Mouse (Mus musculus) lung, embryonic 14.5 days (tissue): ENCODE measurements at regions not wholly inside any gene's neighbourhood (a gene's known extent, or its start where the extent isn't known, plus 50 kb on each side); places are given as distances from the start of the nearest gene placed in this dataset.

Source experiments
- ATAC-seq: fragments of 200-750 bp; cut with Nextera tagmentation; 2 replicates; pipeline ENCODE4 v1.8.0; 2017; ENCODE audit warnings: mild to moderate bottlenecking, moderate TSS enrichment, moderate library complexity; ENCODE audit not compliant: insufficient read depth
- DNase-seq: peaks from one replicate; pipeline ENCODE4 v3.0.0-alpha.2; 2015
- H3K27ac ChIP-seq: fragments of 300-500 bp; sonication (generic); 2 replicates; pipeline ENCODE4 v1.5.1; 2014; ENCODE audit warnings: low read depth, mild to moderate bottlenecking, moderate library complexity
- H3K27me3 ChIP-seq: fragments of 300-500 bp; sonication (generic); 2 replicates; pipeline ENCODE4 v1.6.1; 2014; ENCODE audit warnings: low read length, control low read depth; ENCODE audit not compliant: insufficient read depth
- H3K36me3 ChIP-seq: fragments of 300-500 bp; sonication (generic); 2 replicates; pipeline ENCODE4 v1.6.1; 2014; ENCODE audit warnings: control low read depth; ENCODE audit not compliant: insufficient read depth
- H3K4me1 ChIP-seq: fragments of 300-500 bp; sonication (generic); 2 replicates; pipeline ENCODE4 v1.6.1; 2014; ENCODE audit warnings: antibody characterized with exemption, control low read depth; ENCODE audit not compliant: insufficient read depth
- H3K4me2 ChIP-seq: fragments of 300-500 bp; sonication (generic); 2 replicates; pipeline ENCODE4 v1.6.1; 2014; ENCODE audit warnings: mild to moderate bottlenecking
- H3K4me3 ChIP-seq: fragments of 300-500 bp; sonication (generic); 2 replicates; pipeline ENCODE4 v1.5.1; 2014; ENCODE audit warnings: low read depth, low read length
- H3K9ac ChIP-seq: fragments of 300-500 bp; sonication (generic); 2 replicates; pipeline ENCODE4 v1.6.1; 2014
- H3K9me3 ChIP-seq: fragments of 300-500 bp; sonication (generic); 2 replicates; pipeline ENCODE4 v1.6.1; 2016; ENCODE audit warnings: low read depth, low read length, control low read depth
- CTCF ChIP-seq: IDR thresholded peaks from 2 replicates; pipeline ENCODE4 v1.5.1; 2016; ENCODE audit warnings: antibody characterized with exemption, low read depth
- WGBS: fragments of 180-500 bp; shearing (Covaris S2); extraction: QIAGEN DNeasy Blood & Tissue Kit; methylation state at CpG from one replicate; pipeline ENCODE4 v1.1.7; 2014; 5-methylcytosine and 5-hydroxymethylcytosine counted together

GRCm38 (mm10) chr6:100378533-100378874, 91.2 kb upstream of the Rybp start:
- H3K9me3 ChIP-seq = no peaks in the 10 kb centered on the region
- H3K27ac ChIP-seq = no peak overlapping the region
- WGBS = 43% methylated on average over 4 of the region's 4 CpGs
- no peaks in the 10 kb centered on the region for H3K27me3 ChIP-seq
- H3K4me3 ChIP-seq = no peak overlapping the region
- TF ChIP-seq CTCF = no peak
- no peaks in the 10 kb centered on the region for H3K36me3 ChIP-seq
- ATAC-seq (no peak), DNase-seq (peak; percentile 78)
- no peak overlapping the region for H3K4me2 ChIP-seq
- peaks cover 9% of the 10 kb centered on the region for H3K4me1 ChIP-seq
- no peak overlapping the region for H3K9ac ChIP-seq

- Histone ChIP-seq H3K9me3 (no peaks in the 10 kb centered on the region), H3K27me3 (no peaks in the 10 kb centered on the region), H3K9ac (no peak overlapping the region), H3K36me3 (no peaks in the 10 kb centered on the region), H3K4me2 (no peak overlapping the region), H3K4me1 (peaks cover 9% of the 10 kb centered on the region), H3K4me3 (no peak overlapping the region), H3K27ac (no peak overlapping the region)
- no peak for DNase-seq
- no peak for TF ChIP-seq CTCF
- ATAC-seq = no peak
- 56% methylated on average over 6 of the region's 6 CpGs for WGBS
These were observed 90.7 kb upstream of the Rybp start for GRCm38 (mm10) chr6:100377828-100378532.

GRCm38 (mm10) chr6:100376656-100377055, 89.4 kb upstream of the Rybp start:
- Histone ChIP-seq H3K9me3 (no peaks in the 10 kb centered on the region), H3K27ac (no peak overlapping the region), H3K4me1 (peaks cover 9% of the 10 kb centered on the region), H3K36me3 (no peaks in the 10 kb centered on the region), H3K4me3 (no peak overlapping the region), H3K27me3 (no peaks in the 10 kb centered on the region), H3K9ac (no peak overlapping the region), H3K4me2 (no peak overlapping the region)
- DNase-seq (no peak), ATAC-seq (no peak)
- no peak for TF ChIP-seq CTCF
- 21% methylated on average over 9 of the region's 9 CpGs for WGBS

GRCm38 (mm10) chr6:100370828-100371227, 83.5 kb upstream of the Rybp start:
- H3K4me3 ChIP-seq = no peak overlapping the region
- H3K27me3 ChIP-seq = no peaks in the 10 kb centered on the region
- no peak overlapping the region for H3K4me2 ChIP-seq
- no peak for TF ChIP-seq CTCF
- DNase-seq (no peak), ATAC-seq (no peak)
- 93% methylated on average over 1 of the region's 1 CpGs for WGBS
- H3K9ac ChIP-seq = no peak overlapping the region
- H3K4me1 ChIP-seq = no peaks in the 10 kb centered on the region
- H3K27ac ChIP-seq = no peak overlapping the region
- H3K9me3 ChIP-seq = no peaks in the 10 kb centered on the region
- H3K36me3 ChIP-seq = no peaks in the 10 kb centered on the region

- no peak overlapping the region for H3K9ac ChIP-seq
These were observed 83.1 kb upstream of the Rybp start for GRCm38 (mm10) chr6:100370358-100370757.

GRCm38 (mm10) chr6:100366231-100366630, 78.9 kb upstream of the Rybp start:
- Histone ChIP-seq H3K9me3 (no peaks in the 10 kb centered on the region), H3K4me3 (no peak overlapping the region), H3K4me1 (no peaks in the 10 kb centered on the region), H3K27ac (no peak overlapping the region), H3K36me3 (no peaks in the 10 kb centered on the region), H3K9ac (no peak overlapping the region), H3K27me3 (no peaks in the 10 kb centered on the region), H3K4me2 (no peak overlapping the region)
- WGBS = 38% methylated on average over 8 of the region's 8 CpGs
- DNase-seq = peak; percentile 70
- no peak for TF ChIP-seq CTCF
- ATAC-seq = no peak

More at GRCm38 (mm10) chr6:100370358-100370757, 83.1 kb upstream of the Rybp start:
- WGBS = 69% methylated on average over 5 of the region's 5 CpGs
- Histone ChIP-seq H3K9me3 (no peaks in the 10 kb centered on the region), H3K4me2 (no peak overlapping the region), H3K27me3 (no peaks in the 10 kb centered on the region), H3K4me1 (no peaks in the 10 kb centered on the region), H3K4me3 (no peak overlapping the region), H3K36me3 (no peaks in the 10 kb centered on the region), H3K27ac (no peak overlapping the region)
- TF ChIP-seq CTCF = no peak
- DNase-seq (no peak), ATAC-seq (no peak)

- WGBS = 56% methylated on average over 4 of the region's 4 CpGs
- Histone ChIP-seq H3K27ac (no peak overlapping the region), H3K9me3 (no peaks in the 10 kb centered on the region), H3K36me3 (no peaks in the 10 kb centered on the region), H3K27me3 (no peaks in the 10 kb centered on the region), H3K4me2 (no peak overlapping the region), H3K4me1 (no peaks in the 10 kb centered on the region), H3K4me3 (no peak overlapping the region), H3K9ac (no peak overlapping the region)
- no peak for TF ChIP-seq CTCF
- ATAC-seq = no peak
- no peak for DNase-seq
These were observed 78.5 kb upstream of the Rybp start for GRCm38 (mm10) chr6:100365791-100366190.
